Mouse (Mus musculus) lung, adult 2 months (tissue): ENCODE results near the gene Pdzrn3.

ENCODE experiments used
- CTCF ChIP-seq: fragments of 200-500 bp; IDR thresholded peaks from 2 replicates; pipeline ENCODE4 v1.5.1; 2011; ENCODE audit warnings: mild to moderate bottlenecking, low read length, control low read depth; ENCODE audit not compliant: insufficient read depth
- POLR2A ChIP-seq: fragments of 200-500 bp; IDR thresholded peaks from 2 replicates; pipeline ENCODE4 v1.6.1; 2011; ENCODE audit warnings: low read depth, mild to moderate bottlenecking, control low read depth, low read length, borderline replicate concordance; ENCODE audit errors: extremely low read depth

GRCm38 (mm10) chr6:101234349-101234748 lies 143.3 kb downstream of the Pdzrn3 start:
- TF ChIP-seq CTCF: no peak
- no peak for TF ChIP-seq POLR2A
